Mouse (Mus musculus) liver, embryonic 14.5 days (tissue): Measurements from ENCODE around the gene Cacna2d2.

Experiments
- CTCF ChIP-seq: IDR thresholded peaks from 2 replicates; pipeline ENCODE4 v1.5.1; 2016; ENCODE audit warnings: antibody characterized with exemption, low read depth, control low read depth
- EP300 ChIP-seq: IDR thresholded peaks from 2 replicates; pipeline ENCODE4 v1.6.1; 2016; ENCODE audit warnings: antibody characterized with exemption, low read depth

GRCm38 (mm10) chr9:107542721-107543120 lies 143.3 kb downstream of the Cacna2d2 start:
- no peak for TF ChIP-seq CTCF
- TF ChIP-seq EP300, result no peak
